Mouse (Mus musculus): ENCODE data around the gene Man2a1.

Gene Man2a1

GRCm38 (mm10) chr17:64621226-64621625 is 20.7 kb downstream of the Man2a1 start:
- in situ Hi-C loops (cut with MboI; ENCODE audit: unreplicated experiment in 2 of 2), result loop anchor here in 1 of 2 experiments (5.0 to 25.0 kb wide), 3 partner anchors 51 to 1259 kb away; no protein-coding TSS in a partner anchor

DNA sequence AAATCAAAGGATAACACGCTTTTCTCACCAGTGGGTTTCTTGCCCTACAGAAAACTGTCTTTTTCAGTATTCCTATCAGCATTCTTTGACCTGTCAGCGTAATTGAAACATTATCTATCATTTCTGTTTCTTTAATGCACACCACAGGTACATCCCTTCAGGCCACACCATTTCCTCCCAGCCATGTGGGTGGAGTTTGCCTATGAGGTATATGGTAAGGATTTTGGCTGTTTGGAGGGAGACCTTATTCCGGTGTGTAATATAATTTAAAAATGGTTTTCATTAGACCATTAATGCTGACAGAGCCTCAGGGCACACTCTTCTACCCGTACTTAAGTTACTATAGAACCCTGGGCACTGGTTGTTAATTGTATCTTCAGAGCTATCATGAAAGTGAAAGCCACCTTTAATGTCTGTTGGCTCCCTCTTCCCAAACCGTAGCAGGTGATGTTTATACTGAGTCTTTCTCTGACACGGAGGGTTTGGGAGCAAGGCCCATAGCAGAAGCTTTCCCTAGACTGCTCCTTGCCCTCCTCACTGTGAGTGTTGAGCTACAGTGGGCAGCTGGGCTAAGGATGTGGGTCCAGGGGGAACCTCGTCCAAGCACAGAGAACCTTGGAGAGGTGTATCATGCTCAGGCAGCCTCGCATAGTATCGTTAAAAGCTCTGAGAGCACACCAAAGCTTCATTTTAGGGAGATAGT is 21.3 kb downstream of the Man2a1 start:
- in situ Hi-C loops (cut with MboI; ENCODE audit: unreplicated experiment in 2 of 2), result loop anchor here in 1 of 2 experiments (5.0 to 25.0 kb wide), 3 partner anchors 51 to 1259 kb away; no protein-coding TSS in a partner anchor

DNA sequence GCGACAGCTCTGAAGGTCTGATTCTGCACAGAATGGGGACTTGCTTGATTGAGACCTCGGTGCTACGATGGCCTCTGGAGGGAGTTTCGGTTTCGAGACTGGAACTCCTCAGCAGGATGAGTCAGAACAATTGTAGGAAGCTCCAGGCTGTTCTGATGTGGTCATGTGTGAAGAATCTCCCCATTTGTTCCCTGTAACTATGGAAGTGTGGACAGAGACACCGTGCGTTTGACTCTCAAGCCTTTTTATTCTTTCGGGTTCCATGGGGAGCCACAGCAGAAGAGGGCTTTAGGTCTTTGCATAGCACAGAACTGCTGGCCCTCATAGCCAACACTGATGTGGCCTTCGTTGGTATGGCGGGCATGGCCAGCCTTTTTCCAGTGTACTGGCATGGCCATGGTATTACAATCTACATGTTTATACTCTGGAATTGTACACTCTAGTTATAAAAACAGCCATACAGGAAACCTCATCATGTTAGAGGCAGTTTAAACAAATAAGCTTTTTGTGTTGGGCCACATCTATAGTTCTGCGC is 21.9 kb downstream of the Man2a1 start:
- in situ Hi-C loops (cut with MboI; ENCODE audit: unreplicated experiment in 2 of 2), result loop anchor here in 1 of 2 experiments (5.0 to 25.0 kb wide), 3 partner anchors 50 to 1260 kb away; no protein-coding TSS in a partner anchor

GRCm38 (mm10) chr17:64624439-64624838 is 23.9 kb downstream of the Man2a1 start:
- in situ Hi-C loops (cut with MboI; ENCODE audit: unreplicated experiment in 2 of 2), result loop anchor here in 1 of 2 experiments (5.0 to 25.0 kb wide), 3 partner anchors 48 to 1262 kb away; no protein-coding TSS in a partner anchor

GRCm38 (mm10) chr17:64628796-64629195 is 28.3 kb downstream of the Man2a1 start:
- in situ Hi-C loops (cut with MboI; ENCODE audit: unreplicated experiment in 2 of 2), result no loop called here

DNA sequence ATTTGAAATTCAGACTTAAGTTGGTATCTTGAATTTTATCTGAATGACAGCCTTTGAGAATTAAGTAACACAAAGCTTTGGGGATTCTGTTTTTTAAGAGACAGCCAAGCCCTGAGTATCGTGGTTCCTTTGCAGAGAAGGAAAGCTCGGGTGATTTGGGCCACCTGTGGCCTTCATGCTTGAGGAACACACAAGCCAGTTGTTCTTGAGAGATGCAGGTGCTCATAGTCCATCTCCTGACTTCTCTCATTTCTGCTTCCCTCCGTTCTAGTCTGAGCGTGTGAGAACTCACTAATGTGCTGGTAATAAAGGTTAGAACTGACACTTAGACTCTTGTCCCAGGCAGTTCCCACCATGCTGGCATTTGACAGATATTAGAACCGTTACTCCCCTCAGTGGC is 28.9 kb downstream of the Man2a1 start:
- in situ Hi-C loops (cut with MboI; ENCODE audit: unreplicated experiment in 2 of 2), result no loop called here

DNA sequence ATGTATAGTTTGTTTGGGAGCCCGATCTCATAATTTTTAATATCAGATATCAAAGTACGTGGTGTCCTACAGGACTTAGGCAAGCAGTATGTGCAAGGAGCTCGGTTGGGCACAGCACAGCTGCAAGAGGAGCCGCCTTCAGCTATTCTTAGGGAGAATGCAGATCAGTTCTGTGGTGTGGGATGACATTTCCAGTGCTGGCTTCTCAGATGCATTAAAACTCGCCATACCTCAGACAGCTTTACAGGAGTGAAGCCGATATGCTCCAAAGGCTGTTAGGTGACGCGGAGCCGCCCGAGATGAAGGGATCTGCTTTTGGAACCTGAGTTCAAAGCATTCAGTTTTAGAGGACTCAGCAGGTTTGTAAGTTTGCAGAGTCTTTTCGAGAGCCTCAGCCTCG is 30.0 kb downstream of the Man2a1 start:
- in situ Hi-C loops (cut with MboI; ENCODE audit: unreplicated experiment in 2 of 2), result loop anchor here in 1 of 2 experiments (5.0 kb wide), 1 partner anchor 37 kb away; no protein-coding TSS in a partner anchor

DNA sequence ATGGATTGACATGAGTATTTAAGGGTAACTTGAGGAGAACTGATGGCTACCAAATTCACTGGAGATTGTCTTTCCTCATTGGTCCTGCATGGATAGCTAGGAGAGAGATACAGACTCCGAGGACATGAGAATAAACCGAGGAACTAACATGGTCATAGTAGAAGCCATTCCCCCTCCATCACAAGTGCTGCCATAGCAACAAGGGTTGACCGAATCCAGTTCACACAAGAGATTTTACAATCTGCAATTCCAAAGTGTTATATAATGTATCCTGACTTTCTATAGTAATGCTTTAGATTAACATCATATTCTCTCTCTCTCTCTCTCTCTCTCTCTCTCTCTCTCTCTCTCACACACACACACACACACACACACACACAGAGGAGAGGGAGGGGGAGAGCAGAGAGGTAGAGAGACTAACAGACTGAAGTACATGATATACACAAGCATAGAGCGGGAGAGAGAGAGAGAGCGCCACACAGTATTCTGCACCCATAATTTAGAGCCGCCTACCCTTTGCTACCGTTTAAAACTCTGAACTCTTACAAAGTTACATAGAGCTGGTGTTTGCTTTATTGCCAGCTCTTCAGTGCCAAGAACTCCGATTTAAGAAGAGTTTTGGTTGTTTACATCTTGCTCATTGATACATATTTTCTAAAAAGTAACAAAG is 37.5 kb downstream of the Man2a1 start:
- in situ Hi-C loops (cut with MboI; ENCODE audit: unreplicated experiment in 2 of 2), result no loop called here

GRCm38 (mm10) chr17:64641376-64641775 is 40.8 kb downstream of the Man2a1 start:
- in situ Hi-C loops (cut with MboI; ENCODE audit: unreplicated experiment in 2 of 2), result no loop called here

GRCm38 (mm10) chr17:64643644-64644043 is 43.1 kb downstream of the Man2a1 start:
- in situ Hi-C loops (cut with MboI; ENCODE audit: unreplicated experiment in 2 of 2), result no loop called here

GRCm38 (mm10) chr17:64644888-64645605 is 44.5 kb downstream of the Man2a1 start:
- in situ Hi-C loops (cut with MboI; ENCODE audit: unreplicated experiment in 2 of 2), result no loop called here

GRCm38 (mm10) chr17:64647396-64647795 is 46.9 kb downstream of the Man2a1 start:
- in situ Hi-C loops (cut with MboI; ENCODE audit: unreplicated experiment in 2 of 2), result no loop called here

DNA sequence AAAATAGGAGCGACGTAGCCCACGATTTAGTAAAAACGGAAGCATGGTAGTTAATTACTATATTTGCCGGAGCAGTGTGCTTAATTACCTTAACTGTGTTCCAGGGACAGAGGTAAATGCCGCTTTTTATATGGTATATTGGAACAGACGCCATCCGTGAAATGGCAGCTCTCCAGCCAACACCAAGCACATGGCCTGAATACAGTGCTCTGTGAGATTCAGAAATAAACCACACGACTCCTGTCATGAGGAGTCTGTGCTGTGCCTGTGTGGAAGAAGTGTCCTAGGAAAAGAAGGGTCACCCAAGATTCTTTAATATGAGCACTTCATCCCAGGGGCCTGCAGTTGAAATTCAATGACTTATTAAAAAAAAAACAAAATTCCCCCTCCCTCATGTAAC is 50.2 kb downstream of the Man2a1 start:
- in situ Hi-C loops (cut with MboI; ENCODE audit: unreplicated experiment in 2 of 2), result loop anchor here in 1 of 2 experiments (25.0 kb wide), 1 partner anchor 1638 kb away; no protein-coding TSS in a partner anchor

DNA sequence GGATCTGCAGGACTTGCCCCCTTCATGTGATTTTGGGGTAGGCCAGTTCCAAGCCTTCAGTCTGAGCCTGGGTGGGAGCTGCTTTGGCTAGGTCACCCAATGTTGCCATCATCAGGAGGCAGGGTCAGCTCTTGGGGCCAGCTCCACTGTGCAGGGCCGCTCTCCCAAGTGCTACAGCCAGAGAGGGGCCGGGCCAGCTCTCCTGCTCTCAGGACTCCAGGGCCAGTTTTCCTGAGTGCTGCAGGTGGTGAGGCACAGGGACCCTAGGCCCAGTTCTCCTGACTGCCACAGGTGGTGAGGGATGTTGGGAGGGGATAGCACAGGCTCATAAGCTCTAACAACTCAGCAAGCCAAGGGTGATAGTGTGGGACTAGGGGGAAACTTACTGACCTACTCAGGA is 53.1 kb downstream of the Man2a1 start:
- in situ Hi-C loops (cut with MboI; ENCODE audit: unreplicated experiment in 2 of 2), result loop anchor here in 1 of 2 experiments (25.0 kb wide), 1 partner anchor 1641 kb away; no protein-coding TSS in a partner anchor

DNA sequence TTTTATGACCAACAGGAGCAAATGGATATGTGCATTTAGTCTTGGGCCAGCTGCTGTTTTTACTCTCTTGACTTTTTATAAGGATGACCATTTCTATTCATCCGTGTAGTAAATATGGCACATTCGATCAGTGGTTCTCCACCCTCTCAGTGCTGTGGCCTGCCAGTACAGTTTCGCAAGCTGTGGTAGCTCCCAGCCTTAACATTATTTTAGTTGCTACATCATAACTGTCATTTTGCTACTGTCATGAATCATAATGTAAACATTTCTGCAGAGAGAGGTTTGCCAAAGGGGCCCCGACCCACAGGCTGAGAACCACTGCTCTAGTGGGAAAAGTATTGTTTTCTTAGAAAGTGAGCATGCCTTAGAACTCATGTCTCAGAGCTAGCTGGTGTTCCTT is 59.1 kb downstream of the Man2a1 start:
- in situ Hi-C loops (cut with MboI; ENCODE audit: unreplicated experiment in 2 of 2), result loop anchor here in 1 of 2 experiments (25.0 kb wide), 1 partner anchor 1647 kb away; no protein-coding TSS in a partner anchor

- in situ Hi-C loops (cut with MboI; ENCODE audit: unreplicated experiment in 2 of 2), result loop anchor here (5.0 to 25.0 kb wide), 2 partner anchors 34 to 1654 kb away; no protein-coding TSS in a partner anchor
Measured at GRCm38 (mm10) chr17:64666518-64666917, 66.0 kb downstream of the Man2a1 start.

DNA sequence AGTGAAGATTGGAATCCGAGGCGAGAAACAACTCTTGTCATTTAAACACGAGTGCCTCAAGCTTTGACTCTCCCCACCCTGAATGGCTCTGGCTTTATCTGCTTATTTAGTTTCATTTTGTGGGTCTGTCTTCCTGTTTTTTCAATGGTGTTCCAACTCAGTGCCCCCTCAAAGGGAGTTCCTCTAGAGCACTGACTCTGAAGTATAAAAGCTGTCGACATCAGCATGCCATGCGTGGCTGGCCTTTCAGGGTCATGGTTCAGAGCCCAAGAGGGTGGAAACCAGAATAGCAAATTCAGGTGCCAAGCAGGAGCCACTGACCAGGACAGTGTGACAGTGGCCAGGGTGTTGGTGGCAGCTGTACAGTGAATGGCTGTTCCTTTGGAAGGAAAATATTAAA is 68.0 kb downstream of the Man2a1 start:
- in situ Hi-C loops (cut with MboI; ENCODE audit: unreplicated experiment in 2 of 2), result loop anchor here (5.0 to 25.0 kb wide), 2 partner anchors 36 to 1656 kb away; no protein-coding TSS in a partner anchor

DNA sequence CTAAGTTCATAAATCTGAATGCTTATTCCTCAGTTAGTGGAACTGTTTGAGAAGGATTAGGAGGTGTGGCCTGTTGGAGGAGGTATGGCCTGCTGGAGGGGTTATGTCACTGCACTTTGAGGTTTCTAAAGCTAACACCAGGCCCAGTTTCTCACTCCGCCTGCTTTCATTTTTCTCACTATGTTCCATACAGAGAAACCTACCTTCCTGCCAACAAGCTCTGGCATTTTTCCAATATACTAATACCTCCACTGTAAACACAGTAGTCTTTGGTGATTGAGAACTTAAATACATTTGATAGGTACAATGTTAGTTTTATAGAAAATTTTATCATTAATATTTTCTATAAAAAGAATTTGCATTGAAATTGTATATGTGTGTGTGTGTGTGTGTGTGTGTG is 73.9 kb downstream of the Man2a1 start:
- in situ Hi-C loops (cut with MboI; ENCODE audit: unreplicated experiment in 2 of 2), result loop anchor here (5.0 to 25.0 kb wide), 3 partner anchors 52 to 1662 kb away; no protein-coding TSS in a partner anchor

DNA sequence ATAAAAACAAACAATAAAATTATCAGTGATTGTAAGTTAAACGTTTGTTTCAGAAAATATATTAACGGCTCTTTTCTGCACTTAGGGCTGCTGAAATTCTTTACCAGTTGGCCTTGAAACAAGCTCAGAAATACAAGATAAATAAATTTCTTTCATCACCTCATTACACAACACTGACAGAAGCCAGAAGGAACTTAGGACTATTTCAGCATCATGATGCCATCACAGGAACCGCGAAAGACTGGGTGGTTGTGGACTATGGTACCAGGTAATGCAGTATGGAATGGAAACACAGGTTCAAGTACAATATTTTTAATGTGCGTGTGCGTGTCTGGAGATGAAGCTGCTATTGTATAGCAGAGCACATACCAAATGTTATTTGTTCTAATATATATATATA is 74.4 kb downstream of the Man2a1 start:
- in situ Hi-C loops (cut with MboI; ENCODE audit: unreplicated experiment in 2 of 2), result loop anchor here (5.0 to 25.0 kb wide), 3 partner anchors 53 to 1663 kb away; no protein-coding TSS in a partner anchor

Data from v-Abl transformed pro-B cells (cell line).